Mouse (Mus musculus) neural tube, embryonic 11.5 days (tissue): ENCODE results near the gene Ncoa1. TPM values are rescaled to one million over a fixed set of nuclear protein-coding genes. Genes with fewer than 3 reads are reported as not detected.
"Not testable (repeated sequence)": the region's sequence is repeated elsewhere in the genome, so short reads cannot be mapped to it uniquely, and the experiment has no call there.

Source experiments
- ATAC-seq: fragments of 200-750 bp; cut with Nextera tagmentation; 2 replicates; pipeline ENCODE4 v1.8.0; 2017; ENCODE audit warnings: moderate number of reproducible peaks, mild to moderate bottlenecking, moderate TSS enrichment, moderate library complexity; ENCODE audit not compliant: insufficient read depth, low FRiP score, low TSS enrichment
- DNase-seq: peaks from one replicate; pipeline ENCODE4 v3.0.0-alpha.2; 2015; ENCODE audit warnings: low spot score
- H3K27ac ChIP-seq: fragments of 300-500 bp; sonication (generic); 2 replicates; pipeline ENCODE4 v1.5.1; 2014; ENCODE audit warnings: low read depth, mild to moderate bottlenecking, low read length
- H3K27me3 ChIP-seq: fragments of 300-500 bp; sonication (generic); 2 replicates; pipeline ENCODE4 v1.6.1; 2014; ENCODE audit warnings: mild to moderate bottlenecking, low read length, mixed read lengths; ENCODE audit not compliant: control insufficient read depth, insufficient read depth
- H3K36me3 ChIP-seq: fragments of 300-500 bp; sonication (generic); 2 replicates; pipeline ENCODE4 v1.6.1; 2014; ENCODE audit warnings: mild to moderate bottlenecking, low read length, moderate library complexity, mixed read lengths; ENCODE audit not compliant: control insufficient read depth, insufficient read depth
- H3K4me1 ChIP-seq: fragments of 300-500 bp; sonication (generic); 2 replicates; pipeline ENCODE4 v1.6.1; 2014; ENCODE audit warnings: low read length, mixed read lengths; ENCODE audit not compliant: control insufficient read depth, insufficient read depth
- H3K4me2 ChIP-seq: fragments of 300-500 bp; sonication (generic); 2 replicates; pipeline ENCODE4 v1.6.1; 2014; ENCODE audit warnings: low read depth, mild to moderate bottlenecking, moderate library complexity
- H3K4me3 ChIP-seq: fragments of 300-500 bp; sonication (generic); 2 replicates; pipeline ENCODE4 v1.5.1; 2014; ENCODE audit warnings: low read depth, low read length
- H3K9ac ChIP-seq: fragments of 300-500 bp; sonication (generic); 2 replicates; pipeline ENCODE4 v1.6.1; 2014; ENCODE audit warnings: mild to moderate bottlenecking, low read length
- H3K9me3 ChIP-seq: fragments of 300-500 bp; sonication (generic); 2 replicates; pipeline ENCODE4 v1.6.1; 2016; ENCODE audit warnings: low read length; ENCODE audit not compliant: control insufficient read depth
- WGBS: fragments of 180-500 bp; shearing (Covaris S2); extraction: QIAGEN DNeasy Blood & Tissue Kit; methylation state at CpG from one replicate; pipeline ENCODE4 v1.1.7; 2014; 5-methylcytosine and 5-hydroxymethylcytosine counted together
- polyA plus RNA-seq: library from polyadenylated mRNA; unstranded; fragments of >200 nt; fragmentation: Nextera tagmentation; extraction: Ambion mirVana; gene quantifications from 2 replicates; pipeline ENCODE4 v1.2.1, GENCODE M21; 2014

Gene Ncoa1
- polyA plus RNA-seq, 1 experiment from 2014 or later: 9.3 TPM

GRCm38 (mm10) chr12:4460990-4461389 is 16.0 kb downstream of the Ncoa1 start:
- H3K27me3 ChIP-seq: no peaks in the 10 kb centered on the region
- H3K9me3 ChIP-seq: no peaks in the 10 kb centered on the region
- H3K36me3 ChIP-seq: no peaks in the 10 kb centered on the region
- DNase-seq (no peak), ATAC-seq (no peak)
- WGBS: 94% methylated on average over 2 of the region's 2 CpGs
- no peaks in the 10 kb centered on the region for H3K4me1 ChIP-seq
- H3K4me3 ChIP-seq: no peak overlapping the region
- no peak overlapping the region for H3K4me2 ChIP-seq
- H3K27ac ChIP-seq: no peak overlapping the region
- H3K9ac ChIP-seq: no peak overlapping the region

DNA sequence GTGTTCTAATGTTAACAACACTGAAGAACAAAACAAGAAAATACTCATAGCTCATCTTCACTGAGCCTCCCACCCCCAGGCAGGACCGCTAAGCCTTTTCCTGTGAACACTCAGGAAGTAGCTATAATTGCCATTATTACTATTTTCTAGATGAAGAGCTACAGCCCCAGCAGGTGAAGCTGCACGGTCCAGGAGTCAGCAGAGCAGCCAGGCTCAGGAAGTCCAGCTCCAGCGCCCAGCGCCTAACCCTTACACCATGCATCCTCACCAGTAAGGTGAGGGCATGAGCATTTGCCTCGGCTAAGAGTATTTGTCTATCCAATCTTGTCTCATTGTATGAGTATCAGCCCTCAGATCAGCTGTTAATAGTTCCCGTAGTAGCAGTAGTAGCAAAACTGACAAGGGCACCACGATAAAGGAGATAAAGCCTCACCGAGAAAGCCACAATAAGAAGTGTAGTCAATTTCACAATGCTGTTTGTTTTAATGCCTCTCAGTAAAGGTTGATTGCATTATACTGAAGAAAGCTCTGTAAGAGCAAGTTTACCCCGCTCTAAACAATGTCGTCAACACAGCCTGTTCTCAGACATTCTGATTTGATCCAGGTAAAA is 21.9 kb downstream of the Ncoa1 start:
- no peak for DNase-seq
- Histone ChIP-seq H3K4me1 (no peaks in the 10 kb centered on the region), H3K9me3 (no peaks in the 10 kb centered on the region), H3K27me3 (no peaks in the 10 kb centered on the region), H3K4me2 (no peak overlapping the region), H3K36me3 (no peaks in the 10 kb centered on the region), H3K4me3 (no peak overlapping the region), H3K9ac (no peak overlapping the region), H3K27ac (no peak overlapping the region)
- 90% methylated on average over 10 of the region's 10 CpGs for WGBS
- ATAC-seq: no peak

DNA sequence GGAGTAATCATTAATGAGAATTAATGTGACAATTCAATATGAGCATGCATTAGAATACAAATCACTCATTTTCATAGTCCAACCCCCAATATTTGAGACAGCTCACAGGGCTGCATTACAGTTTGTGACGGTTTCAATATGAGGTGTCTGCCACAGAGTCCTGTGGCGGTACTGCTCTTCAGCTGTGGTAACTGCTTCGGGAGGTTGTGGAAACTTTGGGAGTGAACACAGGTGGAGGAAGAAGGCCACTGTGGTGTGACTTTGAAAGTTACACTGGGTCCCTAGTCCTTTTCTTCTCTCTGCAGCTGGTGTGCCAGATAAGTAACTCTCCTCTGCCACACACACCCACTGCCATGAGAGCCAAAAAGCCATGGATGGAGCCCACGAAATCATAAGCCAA is 22.7 kb downstream of the Ncoa1 start:
- Histone ChIP-seq H3K27ac (no peak overlapping the region), H3K4me3 (no peak overlapping the region), H3K27me3 (no peaks in the 10 kb centered on the region), H3K9ac (no peak overlapping the region), H3K4me2 (no peak overlapping the region), H3K4me1 (no peaks in the 10 kb centered on the region), H3K36me3 (no peaks in the 10 kb centered on the region), H3K9me3 (no peaks in the 10 kb centered on the region)
- WGBS: 91% methylated on average over 4 of the region's 4 CpGs
- no peak for ATAC-seq
- DNase-seq: no peak

DNA sequence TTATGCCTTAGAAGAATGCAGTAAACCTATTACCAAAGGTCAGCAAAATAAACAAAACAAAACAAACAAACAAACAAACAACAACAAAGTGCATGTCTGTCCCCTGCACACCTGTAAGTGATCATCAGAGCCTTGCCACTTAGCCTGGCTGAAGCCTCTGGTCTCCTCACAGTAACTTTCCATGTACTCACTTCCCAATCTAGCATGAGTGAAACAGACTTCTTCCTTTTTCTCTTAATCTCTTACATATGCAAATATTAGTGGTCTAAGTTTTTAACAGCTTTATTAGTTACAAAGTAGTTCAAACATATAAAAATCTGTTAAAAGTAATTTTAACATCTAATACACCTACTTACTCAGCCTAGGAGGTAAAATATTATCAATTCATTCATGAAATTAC is 24.7 kb downstream of the Ncoa1 start:
- Histone ChIP-seq H3K4me3 (no peak overlapping the region), H3K27me3 (no peaks in the 10 kb centered on the region), H3K9ac (no peak overlapping the region), H3K36me3 (no peaks in the 10 kb centered on the region), H3K27ac (no peak overlapping the region), H3K4me1 (no peaks in the 10 kb centered on the region), H3K4me2 (no peak overlapping the region), H3K9me3 (no peaks in the 10 kb centered on the region)
- no peak for DNase-seq
- no peak for ATAC-seq

DNA sequence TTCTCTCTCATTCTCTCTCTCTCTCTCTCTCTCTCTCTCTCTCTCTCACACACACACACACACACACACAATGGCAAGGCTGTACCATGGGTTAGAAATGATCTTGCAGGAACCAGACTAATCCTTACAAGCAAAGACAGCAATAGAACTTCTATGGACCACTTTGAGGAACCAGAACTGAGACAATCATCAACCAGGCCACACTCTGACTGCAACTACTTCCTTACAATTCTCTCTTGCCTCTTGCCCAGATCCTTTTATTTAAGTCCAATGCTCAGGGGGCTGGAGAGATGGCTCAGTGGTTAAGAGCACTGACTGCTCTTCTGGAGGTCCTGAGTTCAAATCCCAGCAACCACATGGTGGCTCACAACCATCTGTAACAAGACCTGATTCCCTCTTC is 26.5 kb downstream of the Ncoa1 start:
- not testable (repeated sequence) for H3K4me2 ChIP-seq, H3K9ac ChIP-seq, H3K4me3 ChIP-seq, DNase-seq, ATAC-seq, H3K4me1 ChIP-seq, H3K36me3 ChIP-seq, H3K9me3 ChIP-seq, H3K27ac ChIP-seq, H3K27me3 ChIP-seq

- Histone ChIP-seq H3K9me3 (no peaks in the 10 kb centered on the region), H3K36me3 (no peaks in the 10 kb centered on the region), H3K4me3 (no peak overlapping the region), H3K4me1 (no peaks in the 10 kb centered on the region), H3K4me2 (no peak overlapping the region), H3K27me3 (no peaks in the 10 kb centered on the region), H3K9ac (no peak overlapping the region), H3K27ac (no peak overlapping the region)
- DNase-seq (no peak), ATAC-seq (no peak)
- 83% methylated on average over 4 of the region's 4 CpGs for WGBS
Observed at GRCm38 (mm10) chr12:4448076-4448589, 28.8 kb downstream of the Ncoa1 start.

DNA sequence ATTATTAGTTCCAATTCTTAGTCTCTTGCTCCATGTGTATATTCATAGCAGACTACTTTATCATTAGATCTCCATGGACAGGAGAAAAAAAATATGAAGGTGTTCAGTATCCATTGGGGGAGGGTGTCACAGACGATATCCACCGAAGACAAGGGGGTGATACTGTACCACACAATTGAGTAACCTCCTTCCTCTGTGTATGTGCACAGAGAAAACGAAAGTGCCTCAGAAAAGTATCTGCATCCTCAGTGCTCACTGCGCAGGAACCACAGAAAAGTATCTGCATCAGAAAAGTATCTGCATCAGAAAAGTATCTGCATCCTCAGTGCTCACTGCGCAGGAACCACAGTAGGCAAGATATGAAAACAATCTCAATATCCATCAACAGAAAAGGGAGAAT is 32.0 kb downstream of the Ncoa1 start:
- 88% methylated on average over 5 of the region's 5 CpGs for WGBS

DNA sequence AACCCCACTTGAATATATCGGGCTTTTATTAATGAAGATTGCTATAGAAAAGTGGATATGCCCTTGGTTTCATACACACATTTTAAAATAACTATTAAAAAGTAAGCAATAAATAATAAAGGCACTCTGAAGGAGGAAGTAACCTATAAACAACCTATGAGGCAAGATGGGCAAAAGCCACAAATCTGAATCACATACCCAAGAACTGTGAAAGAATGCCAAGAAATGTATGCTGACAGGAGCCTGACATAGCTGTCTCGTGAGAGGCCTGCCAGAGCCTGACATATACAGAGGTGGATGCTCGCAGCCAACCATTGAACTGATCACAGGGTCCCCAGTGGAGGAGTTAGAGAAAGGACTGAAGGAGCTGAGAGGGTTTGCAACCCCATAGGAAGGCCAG is 35.5 kb downstream of the Ncoa1 start:
- DNase-seq (no peak), ATAC-seq (no peak)
- Histone ChIP-seq H3K9me3 (no peaks in the 10 kb centered on the region), H3K9ac (no peak overlapping the region), H3K27me3 (no peaks in the 10 kb centered on the region), H3K27ac (no peak overlapping the region), H3K4me2 (no peak overlapping the region), H3K36me3 (no peaks in the 10 kb centered on the region), H3K4me3 (no peak overlapping the region), H3K4me1 (no peaks in the 10 kb centered on the region)
- 83% methylated on average over 3 of the region's 3 CpGs for WGBS

More for the DNA sequence above, 32.0 kb downstream of the Ncoa1 start:
- Histone ChIP-seq H3K27me3 (no peaks in the 10 kb centered on the region), H3K4me3 (no peak overlapping the region), H3K9ac (no peak overlapping the region), H3K9me3 (no peaks in the 10 kb centered on the region), H3K4me2 (no peak overlapping the region), H3K4me1 (no peaks in the 10 kb centered on the region), H3K36me3 (no peaks in the 10 kb centered on the region), H3K27ac (no peak overlapping the region)
- ATAC-seq (no peak), DNase-seq (no peak)

- Histone ChIP-seq H3K9me3 (no peaks in the 10 kb centered on the region), H3K27ac (no peak overlapping the region), H3K27me3 (no peaks in the 10 kb centered on the region), H3K4me3 (no peak overlapping the region), H3K4me2 (no peak overlapping the region), H3K36me3 (no peaks in the 10 kb centered on the region), H3K4me1 (no peaks in the 10 kb centered on the region), H3K9ac (no peak overlapping the region)
- no peak for ATAC-seq
- no peak for DNase-seq
- 84% methylated on average over 5 of the region's 5 CpGs for WGBS
Observed at GRCm38 (mm10) chr12:4436198-4436597, 40.8 kb downstream of the Ncoa1 start.
